8 mouse cellular contexts compared by ENCODE assay signal in genomic region chr11:44398782-44399225, GRCm38 (mm10). TPM values are rescaled to one million over a fixed set of nuclear protein-coding genes. Genes with fewer than 3 reads are reported as not detected.
DNase-seq lines count a peak whose midpoint lies in the region; ATAC-seq lines count a peak whose summit lies in the region.

No protein-coding gene starts in this region.

- no peaks in the 10 kb centered on the region for H3K36me3 ChIP-seq in intestine, embryonic 16.5 days (ENCODE audit: control insufficient read depth, insufficient read depth, low read length)

- DNase-seq in adrenal gland, adult 2 months = peak; percentile 78
- DNase-seq in embryo, embryonic 11.5 days (ENCODE audit: low read depth, low spot score) = peak; percentile 57
- DNase-seq in left cerebral cortex, postnatal 25 days (ENCODE audit: low spot score in 2 of 2) = peak; percentile 56 to 71
- DNase-seq in right cerebral cortex, postnatal 10 days (ENCODE audit: low spot score in 2 of 2) = peak; percentile 71 to 79
- DNase-seq in urinary bladder, postnatal 10 days (ENCODE audit: low spot score) = peak; percentile 31

- peak overlapping the region; percentile 44; the same call in 1 of the 2 replicates for H3K9ac ChIP-seq in intestine, embryonic 16.5 days (ENCODE audit: low read depth, low read length)

- intact Hi-C loops in left cerebral cortex, postnatal 25 days (cut with DNase I) = no loop called here

- H3K27ac ChIP-seq in intestine, embryonic 16.5 days (ENCODE audit: low read length) = no peak overlapping the region

- H3K4me1 ChIP-seq in intestine, embryonic 16.5 days (ENCODE audit: control insufficient read depth, insufficient read depth, low read length) = no peaks in the 10 kb centered on the region

- no peaks in the 10 kb centered on the region for H3K9me3 ChIP-seq in intestine, embryonic 16.5 days (ENCODE audit: control insufficient read depth, low read length)

- WGBS in intestine, embryonic 16.5 days = 2% methylated on average over 20 of the region's 20 CpGs

- H3K4me2 ChIP-seq in intestine, embryonic 16.5 days (ENCODE audit: low read depth, low read length) = peak overlapping the region; percentile 51

- peak overlapping the region; percentile 25; the same call in 1 of the 2 replicates for H3K4me3 ChIP-seq in intestine, embryonic 16.5 days (ENCODE audit: low read length)

- H3K27me3 ChIP-seq in intestine, embryonic 16.5 days (replicated peaks; ENCODE audit: control insufficient read depth, insufficient read depth, low read length) = no peaks in the 10 kb centered on the region

- peak; percentile 93 for ATAC-seq in granulocyte monocyte progenitor cell, adult 5-6 weeks (replicated peaks; ENCODE audit: poor library complexity, severe bottlenecking)
- ATAC-seq in intestine, embryonic 16.5 days = peak; percentile 66
- ATAC-seq in megakaryocyte-erythroid progenitor cell, adult 5-6 weeks (replicated peaks; ENCODE audit: low FRiP score, low TSS enrichment, poor library complexity, severe bottlenecking) = peak; percentile 90

RNA-seq across cellular contexts. Expression of gene Il12b, which starts 1.1 kb away (rescaled TPM):
- not detected for total RNA-seq in adrenal gland, adult 2 months (2021)
- not detected in 2 replicates for polyA plus RNA-seq in adrenal gland, adult 2 months (2012; rRNA removed)
- not detected in 2 replicates for total RNA-seq in granulocyte monocyte progenitor cell, adult 5-6 weeks (2014; fragmentation: Nextera tagmentation)
- not detected in 2 replicates for total RNA-seq in granulocyte monocyte progenitor cell, adult 5-6 weeks (2017)
- polyA plus RNA-seq in intestine, embryonic 16.5 days (2015; fragmentation: Nextera tagmentation; extraction: Ambion mirVana) = not detected in 2 replicates
- total RNA-seq in left cerebral cortex, postnatal 25 days (2021) = not detected
- not detected in 2 replicates for total RNA-seq in megakaryocyte-erythroid progenitor cell, adult 5-6 weeks (2014; fragmentation: Nextera tagmentation)
- total RNA-seq in megakaryocyte-erythroid progenitor cell, adult 5-6 weeks (2017) = not detected in 2 replicates
